In the genomic region with DNA sequence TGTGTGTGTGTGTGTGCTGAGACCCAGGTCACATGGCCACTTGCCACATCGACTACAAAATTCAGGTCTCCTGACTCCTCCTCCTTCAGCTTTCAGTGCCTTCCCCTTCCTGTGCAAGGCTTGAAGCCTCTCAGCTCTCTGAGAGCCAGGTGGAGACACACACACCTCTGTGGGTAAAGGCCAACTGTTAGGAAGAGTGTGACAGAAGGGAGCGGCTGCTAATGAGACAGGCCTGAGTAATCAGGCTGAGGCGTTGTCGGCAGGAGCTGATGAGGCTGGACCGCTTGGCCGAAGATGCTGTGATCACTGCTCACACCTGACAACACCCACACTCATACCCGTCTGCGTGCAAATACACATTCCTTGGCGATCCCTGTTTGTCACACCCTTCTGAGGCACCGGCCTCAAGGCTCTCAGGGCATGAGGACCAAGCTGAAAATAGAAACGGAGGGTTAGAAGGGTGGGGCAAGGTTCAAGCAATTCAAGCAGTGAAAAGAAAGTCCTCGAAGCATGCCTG, we compare ENCODE assay signal across 16 mouse cellular contexts.
A peak's percentile ranks its signal among the peaks of the same experiment; 100 is the strongest.
DNase-seq lines count a peak whose midpoint lies in the region; ATAC-seq lines count a peak whose summit lies in the region.
"Had no signal": no experiment of that assay in that cellular context is flagged by ENCODE, and none has a peak within 500 bp of the region (broad histone marks: within the 10 kb centered on the region; RNA-seq: fewer than 3 reads in every experiment).

No protein-coding gene starts in this region.

- ATAC-seq in heart, embryonic 16.5 days (replicated peaks; ENCODE audit: extremely low read depth, insufficient read depth, low FRiP score), result peak; percentile 26; the same call in 1 of the 2 replicates
- ATAC-seq in kidney, embryonic 16.5 days (ENCODE audit: low FRiP score, low TSS enrichment), result peak; percentile 57; the same call in 1 of the 2 replicates
- ATAC-seq: forebrain, embryonic 15.5 days; hindbrain, embryonic 16.5 days had no signal

- H3K9ac ChIP-seq in heart, embryonic 16.5 days (ENCODE audit: low read length), result no peak overlapping the region; the same call in 1 of the 2 replicates
- H3K9ac ChIP-seq in kidney, embryonic 16.5 days (replicated peaks; ENCODE audit: low read length), result no peak overlapping the region
- H3K9ac ChIP-seq: embryonic facial prominence, embryonic 13.5 days; forebrain, embryonic 15.5 days had no signal

- H3K27me3 ChIP-seq in heart, embryonic 16.5 days (ENCODE audit: control insufficient read depth, insufficient read depth, low read length), result no peaks in the 10 kb centered on the region
- no peaks in the 10 kb centered on the region for H3K27me3 ChIP-seq in kidney, embryonic 16.5 days (ENCODE audit: insufficient read depth, low read length)
- H3K27me3 ChIP-seq: embryonic facial prominence, embryonic 13.5 days; forebrain, embryonic 15.5 days had no signal

- H3K9me3 ChIP-seq in heart, embryonic 16.5 days (replicated peaks; ENCODE audit: control insufficient read depth, low read length), result peaks cover 3% of the 10 kb centered on the region
- H3K9me3 ChIP-seq in kidney, embryonic 16.5 days (ENCODE audit: low read length), result peaks cover 3% of the 10 kb centered on the region; the same call in 1 of the 2 replicates
- H3K9me3 ChIP-seq: embryonic facial prominence, embryonic 13.5 days had no signal

- no peak overlapping the region for H3K27ac ChIP-seq in heart, embryonic 16.5 days (ENCODE audit: low read length)
- H3K27ac ChIP-seq in kidney, embryonic 16.5 days (ENCODE audit: low read length), result no peak overlapping the region
- H3K27ac ChIP-seq: embryonic facial prominence, embryonic 13.5 days; forebrain, embryonic 15.5 days; heart, adult 2 months; left cerebral cortex, adult 2 months; midbrain, embryonic 10.5 days had no signal

- H3K4me3 ChIP-seq in heart, embryonic 16.5 days (ENCODE audit: low read length), result no peak overlapping the region
- no peak overlapping the region for H3K4me3 ChIP-seq in kidney, embryonic 16.5 days (ENCODE audit: low read length)
- H3K4me3 ChIP-seq: embryonic facial prominence, embryonic 13.5 days; forebrain, embryonic 15.5 days; heart, adult 2 months; left cerebral cortex, adult 2 months; midbrain, embryonic 10.5 days had no signal

- 42% methylated on average over 12 of the region's 12 CpGs for WGBS in heart, embryonic 16.5 days
- 56% methylated on average over 12 of the region's 12 CpGs for WGBS in kidney, embryonic 16.5 days

- H3K36me3 ChIP-seq in heart, embryonic 16.5 days (ENCODE audit: control insufficient read depth, insufficient read depth), result no peaks in the 10 kb centered on the region; the same call in 1 of the 2 replicates
- peaks cover 8% of the 10 kb centered on the region; the same call in 1 of the 2 replicates for H3K36me3 ChIP-seq in kidney, embryonic 16.5 days (ENCODE audit: insufficient read depth, low read length)
- H3K36me3 ChIP-seq: midbrain, embryonic 10.5 days had no signal

- DNase-seq in heart, adult 8-10 months (ENCODE audit: low spot score), result no peak
- peak; percentile 38 to 60 for DNase-seq in cerebellum, adult 18-20 months
- DNase-seq in lung, postnatal 36 days, result peak; percentile 70
- DNase-seq in frontal cortex, postnatal 36 days (ENCODE audit: low spot score in 2 of 2), result no peak
- DNase-seq in urinary bladder, postnatal 10 days (ENCODE audit: low spot score), result no peak
- DNase-seq in retina, embryonic 14.5 days (ENCODE audit: low spot score), result no peak
- DNase-seq: heart, adult 2 months; retina, postnatal 1 day; thymus, postnatal 36 days had no signal

- H3K4me2 ChIP-seq in heart, embryonic 16.5 days (ENCODE audit: low read depth, low read length), result no peak overlapping the region
- no peak overlapping the region for H3K4me2 ChIP-seq in kidney, embryonic 16.5 days (replicated peaks; ENCODE audit: low read depth, low read length)
- H3K4me2 ChIP-seq: embryonic facial prominence, embryonic 13.5 days; forebrain, embryonic 15.5 days had no signal

- peaks cover 46% of the 10 kb centered on the region for H3K4me1 ChIP-seq in heart, embryonic 16.5 days (ENCODE audit: control insufficient read depth, insufficient read depth, low read length)
- peaks cover 25% of the 10 kb centered on the region for H3K4me1 ChIP-seq in kidney, embryonic 16.5 days (ENCODE audit: insufficient read depth, low read length)

Comparison
In these comparisons a context has a peak if more than half of its experiments do, and no peak if none do; other contexts are left out.
1. DNase-seq: peak in cerebellum, adult 18-20 months (2 of 2) and lung, postnatal 36 days (single experiment); none in heart, adult 8-10 months (single experiment), frontal cortex, postnatal 36 days (0 of 2), urinary bladder, postnatal 10 days (single experiment) and retina, embryonic 14.5 days (single experiment).